Mouse (Mus musculus): ENCODE measurements around the gene Ttc24. TPM values are rescaled to one million over a fixed set of nuclear protein-coding genes. Genes with fewer than 3 reads are reported as not detected.

The Ttc24 gene
- polyA plus RNA-seq (2012; rRNA removed), result not detected in 2 replicates

GRCm38 (mm10) chr3:88078204-88078603 is at the start of gene Ttc24:
Gene Ttc24 (minus strand): TSS chr3:88078304.

GRCm38 (mm10) chr3:88081345-88082223 is 3.5 kb upstream of the Ttc24 start, which contains the start of gene Iqgap3:
Gene Iqgap3 (plus strand): TSS chr3:88081971.

GRCm38 (mm10) chr3:88057902-88058696 is 20.0 kb downstream of the Ttc24 start, which contains the start of gene Naxe:
Gene Naxe (minus strand): TSS chr3:88058495.

GRCm38 (mm10) chr3:88042661-88043421 is 35.3 kb downstream of the Ttc24 start, which contains the start of gene Gpatch4:
Gene Gpatch4 (plus strand): TSS chr3:88043108.

GRCm38 (mm10) chr3:88027434-88028186 is 50.5 kb downstream of the Ttc24 start, which contains the start of gene Hapln2:
Gene Hapln2 (minus strand): TSS chr3:88027583.

Other genes starting within 250 kb of the Ttc24 start
- gene Sh2d2a, start 231.5 kb downstream of the Ttc24 start, polyA plus RNA-seq (2012; rRNA removed), result 0.86 TPM in 2 replicates
- gene Prcc, start 192.7 kb downstream of the Ttc24 start, polyA plus RNA-seq (2012; rRNA removed), result 28.8 and 34.8 TPM in 2 replicates
- gene Hdgf, start 172.0 kb downstream of the Ttc24 start, polyA plus RNA-seq (2012; rRNA removed), result 71.1 and 78.8 TPM in 2 replicates
- 30.3 and 34.7 TPM in 2 replicates for gene Mrpl24, start 158.8 kb downstream of the Ttc24 start, polyA plus RNA-seq (2012; rRNA removed)
- 8.5 and 10.1 TPM in 2 replicates for gene Isg20l2, start 148.0 kb downstream of the Ttc24 start, polyA plus RNA-seq (2012; rRNA removed)
- 28.7 and 33.5 TPM in 2 replicates for gene Rrnad1, start 147.6 kb downstream of the Ttc24 start, polyA plus RNA-seq (2012; rRNA removed)
- gene Crabp2, start 129.6 kb downstream of the Ttc24 start, polyA plus RNA-seq (2012; rRNA removed), result not detected in 2 replicates
- gene Nes, start 107.2 kb downstream of the Ttc24 start, polyA plus RNA-seq (2012; rRNA removed), result 1.5 and 1.6 TPM in 2 replicates
- 1.8 and 2.2 TPM in 2 replicates for gene Bcan, start 78.1 kb downstream of the Ttc24 start, polyA plus RNA-seq (2012; rRNA removed)
- gene Hapln2, start 50.7 kb downstream of the Ttc24 start, polyA plus RNA-seq (2012; rRNA removed), result not detected in 2 replicates
- gene Gpatch4, start 35.2 kb downstream of the Ttc24 start, polyA plus RNA-seq (2012; rRNA removed), result 2.9 and 3.4 TPM in 2 replicates
- 60.6 and 65.0 TPM in 2 replicates for gene Naxe, start 19.8 kb downstream of the Ttc24 start, polyA plus RNA-seq (2012; rRNA removed)
- 14.6 and 15.6 TPM in 2 replicates for gene Iqgap3, start 3.7 kb upstream of the Ttc24 start, polyA plus RNA-seq (2012; rRNA removed)
- gene Mef2d, start 64.1 kb upstream of the Ttc24 start, polyA plus RNA-seq (2012; rRNA removed), result 96.8 and 113 TPM in 2 replicates
- gene Rhbg, start 176.4 kb upstream of the Ttc24 start, polyA plus RNA-seq (2012; rRNA removed), result 3.8 and 7.4 TPM in 2 replicates
- gene Gm38392, start 208.9 kb upstream of the Ttc24 start, polyA plus RNA-seq (2012; rRNA removed), result not detected in 2 replicates
- gene Tsacc, start 218.7 kb upstream of the Ttc24 start, polyA plus RNA-seq (2012; rRNA removed), result 0.81 and 2.0 TPM in 2 replicates
- gene Cct3, start 218.8 kb upstream of the Ttc24 start, polyA plus RNA-seq (2012; rRNA removed), result 63.1 and 73.8 TPM in 2 replicates
- gene Glmp, start 246.7 kb upstream of the Ttc24 start, polyA plus RNA-seq (2012; rRNA removed), result 181 and 206 TPM in 2 replicates